Mouse (Mus musculus): ENCODE measurements around the gene Gm10306.

The Gm10306 gene

DNA sequence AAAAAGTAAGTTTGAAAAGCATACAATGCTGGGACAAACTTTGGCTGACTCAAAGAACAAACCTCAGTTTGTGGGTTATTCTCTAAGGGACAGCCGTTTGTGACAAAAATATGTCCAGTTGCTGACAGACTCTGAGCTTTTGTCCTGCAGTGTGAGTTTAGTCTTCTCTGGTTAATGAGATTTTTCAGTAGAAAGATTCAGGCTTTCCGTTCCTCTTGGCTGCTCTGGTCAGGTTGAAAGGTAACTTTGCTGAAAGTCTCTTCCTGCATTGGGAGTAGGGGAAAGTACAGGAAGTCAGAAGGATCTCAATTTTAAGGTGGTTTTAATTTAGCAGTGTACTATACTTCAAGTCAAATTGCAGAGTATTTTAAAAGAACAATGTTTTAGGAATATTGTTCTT is 49.2 kb downstream of the Gm10306 start:
- DNase-seq (ENCODE audit: extremely low spot score) = no peak
